Comparison of ENCODE assay signal across 7 mouse cellular contexts in the genomic region with DNA sequence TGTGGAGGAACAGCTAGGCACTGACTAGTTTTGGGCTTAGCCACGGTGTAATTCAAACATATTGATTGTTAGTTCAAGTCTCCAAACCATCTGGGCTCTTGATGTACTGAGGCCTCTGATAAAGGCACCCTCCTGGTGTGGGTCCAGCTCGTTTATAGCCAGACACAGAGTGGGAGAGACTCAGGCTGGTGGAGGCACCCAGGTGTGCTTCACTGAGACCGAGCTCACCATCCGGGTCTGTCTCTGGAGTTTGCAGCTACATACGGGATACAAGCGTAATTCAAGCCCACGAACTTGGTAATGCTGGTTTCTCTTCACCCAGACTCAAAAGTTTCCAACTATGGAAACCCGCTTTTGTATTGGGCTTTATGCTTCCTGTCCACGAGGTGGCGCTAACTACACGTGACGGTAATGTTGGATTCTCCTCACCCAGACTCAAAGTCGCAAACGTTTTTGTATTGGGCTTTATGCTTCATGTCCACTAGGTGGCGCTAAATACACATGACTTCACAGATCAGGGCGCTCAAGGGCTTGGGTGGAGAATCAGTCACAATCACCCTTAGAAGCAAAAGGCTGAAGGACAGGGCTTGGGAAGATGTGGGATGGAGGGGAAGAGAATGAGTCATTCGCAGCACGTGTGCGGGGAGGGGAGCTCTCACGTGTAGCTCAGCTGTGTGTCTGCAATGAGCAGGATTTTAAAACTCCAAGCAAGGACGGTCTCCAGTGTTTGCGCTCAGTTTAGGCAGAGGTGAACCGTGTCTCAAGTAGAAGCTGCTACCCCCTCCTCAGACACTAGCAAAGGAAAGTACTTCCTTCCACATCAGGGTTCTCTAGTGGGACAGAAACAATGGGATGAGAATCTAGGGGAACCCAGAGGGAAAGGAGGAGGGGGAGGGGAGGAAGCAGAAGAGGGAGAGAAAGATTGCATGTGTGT. TPM values are rescaled to one million over a fixed set of nuclear protein-coding genes. Genes with fewer than 3 reads are reported as not detected.
DNase-seq lines count a peak whose midpoint lies in the region; ATAC-seq lines count a peak whose summit lies in the region.

No protein-coding gene starts in this region.

- H3K4me2 ChIP-seq in intestine, embryonic 14.5 days (ENCODE audit: low read length), result no peak overlapping the region

- no peak overlapping the region for H3K27ac ChIP-seq in intestine, embryonic 14.5 days (ENCODE audit: low read depth)
- no peak overlapping the region for H3K27ac ChIP-seq in midbrain, embryonic 10.5 days (replicated peaks)

- H3K4me3 ChIP-seq in intestine, embryonic 14.5 days (ENCODE audit: low read depth, low read length), result no peak overlapping the region
- H3K4me3 ChIP-seq in midbrain, embryonic 10.5 days, result no peak overlapping the region

- intact Hi-C loops in gastrocnemius, postnatal 36 days (cut with DNase I), result loop anchor here (5.0 kb wide), 1 partner anchor 127 kb away; no protein-coding TSS in a partner anchor
- intact Hi-C loops in left cerebral cortex, postnatal 10 days (cut with DNase I), result no loop called here

- H3K9me3 ChIP-seq in intestine, embryonic 14.5 days (ENCODE audit: control insufficient read depth, low read length), result no peaks in the 10 kb centered on the region
- no peaks in the 10 kb centered on the region for H3K9me3 ChIP-seq in midbrain, embryonic 10.5 days (replicated peaks)

- no peaks in the 10 kb centered on the region for H3K27me3 ChIP-seq in intestine, embryonic 14.5 days (replicated peaks; ENCODE audit: control insufficient read depth, insufficient read depth, low read length)
- peaks cover 27% of the 10 kb centered on the region for H3K27me3 ChIP-seq in midbrain, embryonic 10.5 days (ENCODE audit: low read depth, poor library complexity, severe bottlenecking)

- H3K9ac ChIP-seq in intestine, embryonic 14.5 days (ENCODE audit: low read length), result no peak overlapping the region

- H3K36me3 ChIP-seq in intestine, embryonic 14.5 days (ENCODE audit: control insufficient read depth, insufficient read depth, low read length), result no peaks in the 10 kb centered on the region
- H3K36me3 ChIP-seq in midbrain, embryonic 10.5 days, result no peaks in the 10 kb centered on the region

- ATAC-seq in intestine, embryonic 14.5 days (replicated peaks; ENCODE audit: low FRiP score, low TSS enrichment, low read depth), result peak; percentile 77

- DNase-seq in adrenal gland, adult 2 months, result peak; percentile 85
- DNase-seq in embryo, embryonic 11.5 days (ENCODE audit: low read depth, low spot score), result peak; percentile 91
- DNase-seq in gastrocnemius, postnatal 36 days, result peak; percentile 26 to 62
- DNase-seq in intestine, embryonic 14.5 days (ENCODE audit: low spot score), result peak; percentile 82
- DNase-seq in left cerebral cortex, postnatal 10 days (ENCODE audit: extremely low spot score in 1 of 2, low spot score in 2 of 2), result peak; percentile 85 to 94
- DNase-seq in midbrain, embryonic 10.5 days (ENCODE audit: low spot score), result peak; percentile 79
- DNase-seq in right cerebral cortex, postnatal 4 days, result peak; percentile 85

- no peaks in the 10 kb centered on the region for H3K4me1 ChIP-seq in intestine, embryonic 14.5 days (replicated peaks; ENCODE audit: control insufficient read depth, insufficient read depth, low read length)
- H3K4me1 ChIP-seq in midbrain, embryonic 10.5 days, result no peaks in the 10 kb centered on the region; the same call in 1 of the 2 replicates

- WGBS in intestine, embryonic 14.5 days, result 21% methylated on average over 23 of the region's 23 CpGs
- 26% methylated on average over 23 of the region's 23 CpGs for WGBS in midbrain, embryonic 10.5 days

RNA-seq across cellular contexts. Expression of a gene that starts 40.0 kb away (rescaled TPM):
- total RNA-seq in adrenal gland, adult 2 months (2021), result 1 to 10 TPM in 1 of 2 experiments, under 1 TPM in 1; 0.78 to 1.6 TPM
- 1.5 and 1.9 TPM in 2 replicates for polyA plus RNA-seq in adrenal gland, adult 2 months (2012; rRNA removed)
- under 1 TPM in 1 of 2 experiments, not detected in 1; 0.05 TPM for total RNA-seq in gastrocnemius, postnatal 36 days (2021)
- polyA plus RNA-seq in intestine, embryonic 14.5 days (2014; fragmentation: Nextera tagmentation; extraction: Ambion mirVana), result 3.9 and 4.7 TPM in 2 replicates
- 1 to 10 TPM; 2.8 TPM for total RNA-seq in left cerebral cortex, postnatal 10 days (2021)
- not detected in 2 replicates for polyA plus RNA-seq in midbrain, embryonic 10.5 days (2016; fragmentation: Nextera tagmentation; extraction: Ambion mirVana)

RNA-seq across cellular contexts. Expression of a gene that starts 44.7 kb away (rescaled TPM):
- 10 to 100 TPM in 1 of 2 experiments, 1 to 10 TPM in 1; 1.3 to 12.8 TPM for total RNA-seq in adrenal gland, adult 2 months (2021)
- 7.5 and 30.5 TPM in 2 replicates for polyA plus RNA-seq in adrenal gland, adult 2 months (2012; rRNA removed)
- total RNA-seq in gastrocnemius, postnatal 36 days (2021), result under 1 TPM; 0.46 to 0.69 TPM
- polyA plus RNA-seq in intestine, embryonic 14.5 days (2014; fragmentation: Nextera tagmentation; extraction: Ambion mirVana), result 46.2 and 50.3 TPM in 2 replicates
- 10 to 100 TPM; 45.4 to 50.5 TPM for total RNA-seq in left cerebral cortex, postnatal 10 days (2021)
- polyA plus RNA-seq in midbrain, embryonic 10.5 days (2016; fragmentation: Nextera tagmentation; extraction: Ambion mirVana), result 3.8 and 5.2 TPM in 2 replicates

RNA-seq across cellular contexts. Expression of a gene that starts 52.2 kb away (rescaled TPM):
- under 1 TPM; 0.55 to 0.69 TPM for total RNA-seq in adrenal gland, adult 2 months (2021)
- 0.42 and 0.50 TPM in 2 replicates for polyA plus RNA-seq in adrenal gland, adult 2 months (2012; rRNA removed)
- under 1 TPM; 0.49 to 0.56 TPM for total RNA-seq in gastrocnemius, postnatal 36 days (2021)
- polyA plus RNA-seq in intestine, embryonic 14.5 days (2014; fragmentation: Nextera tagmentation; extraction: Ambion mirVana), result 0.08 and 0.17 TPM in 2 replicates
- 10 to 100 TPM; 48.6 to 55.8 TPM for total RNA-seq in left cerebral cortex, postnatal 10 days (2021)
- 0.11 and 0.24 TPM in 2 replicates for polyA plus RNA-seq in midbrain, embryonic 10.5 days (2016; fragmentation: Nextera tagmentation; extraction: Ambion mirVana)

Comparison
In these comparisons a context has a peak if more than half of its experiments do, and no peak if none do; other contexts are left out.
1. RNA of a gene that starts 52.2 kb away (total RNA-seq): 48.6 to 55.8 TPM in left cerebral cortex, postnatal 10 days; 0.55 to 0.69 TPM in adrenal gland, adult 2 months and 0.49 to 0.56 TPM in gastrocnemius, postnatal 36 days; every median in the first group is over 10 times any median in the second.
2. Peak in every context shown above with its lines, with median percentiles within 50 percentile points of each other: DNase-seq.